Mouse (Mus musculus): ENCODE data around the gene Kat6b.

The Kat6b gene

GRCm38 (mm10) chr14:21523851-21524441, 42.7 kb downstream of the Kat6b start:
- DNase-seq, result peak; percentile 90

GRCm38 (mm10) chr14:21525674-21526073, 44.4 kb downstream of the Kat6b start:
- no peak for DNase-seq

GRCm38 (mm10) chr14:21533566-21533965, 52.3 kb downstream of the Kat6b start:
- DNase-seq, result no peak

GRCm38 (mm10) chr14:21534066-21534465, 52.8 kb downstream of the Kat6b start:
- no peak for DNase-seq

GRCm38 (mm10) chr14:21534542-21535272, 53.5 kb downstream of the Kat6b start:
- no peak for DNase-seq

- DNase-seq, result no peak
Measured at GRCm38 (mm10) chr14:21536485-21537181, 55.4 kb downstream of the Kat6b start.

GRCm38 (mm10) chr14:21537838-21538237, 56.6 kb downstream of the Kat6b start:
- DNase-seq, result no peak

- no peak for DNase-seq
Measured at GRCm38 (mm10) chr14:21539731-21540130, 58.5 kb downstream of the Kat6b start.

- DNase-seq, result no peak
Measured at GRCm38 (mm10) chr14:21540361-21540760, 59.1 kb downstream of the Kat6b start.

GRCm38 (mm10) chr14:21545529-21545928, 64.3 kb downstream of the Kat6b start:
- DNase-seq, result no peak

GRCm38 (mm10) chr14:21546351-21546750, 65.1 kb downstream of the Kat6b start:
- DNase-seq, result no peak

- no peak for DNase-seq
Measured at GRCm38 (mm10) chr14:21547297-21547696, 66.1 kb downstream of the Kat6b start.

GRCm38 (mm10) chr14:21547965-21548364, 66.7 kb downstream of the Kat6b start:
- no peak for DNase-seq

- no peak for DNase-seq
Measured at GRCm38 (mm10) chr14:21548952-21549607, 67.8 kb downstream of the Kat6b start.

GRCm38 (mm10) chr14:21549608-21550115, 68.4 kb downstream of the Kat6b start:
- DNase-seq, result no peak

- DNase-seq, result no peak
Measured at GRCm38 (mm10) chr14:21550576-21550975, 69.3 kb downstream of the Kat6b start.

GRCm38 (mm10) chr14:21551655-21552054, 70.4 kb downstream of the Kat6b start:
- DNase-seq, result no peak

GRCm38 (mm10) chr14:21552958-21553357, 71.7 kb downstream of the Kat6b start:
- no peak for DNase-seq

- DNase-seq, result peak; percentile 50
Measured at GRCm38 (mm10) chr14:21554046-21554445, 72.8 kb downstream of the Kat6b start.

GRCm38 (mm10) chr14:21558440-21559131, 77.4 kb downstream of the Kat6b start:
- DNase-seq, result no peak

GRCm38 (mm10) chr14:21559447-21559846, 78.2 kb downstream of the Kat6b start:
- DNase-seq, result no peak

GRCm38 (mm10) chr14:21560481-21561209, 79.4 kb downstream of the Kat6b start:
- no peak for DNase-seq

Data from cerebellum, adult 11-12 months (tissue).